Mouse (Mus musculus) limb, embryonic 14.5 days (tissue): ENCODE measurements at regions not wholly inside any gene's neighbourhood (a gene's known extent, or its start where the extent isn't known, plus 50 kb on each side); places are given as distances from the start of the nearest gene placed in this dataset.
A peak's percentile ranks its signal among the peaks of the same experiment; 100 is the strongest.

Source experiments
- ATAC-seq: fragments of 200-750 bp; cut with Nextera tagmentation; 2 replicates; pipeline ENCODE4 v1.8.0; 2017; ENCODE audit warnings: low read depth, moderate number of reproducible peaks, moderate TSS enrichment; ENCODE audit not compliant: low FRiP score
- DNase-seq: peaks from one replicate; pipeline ENCODE4 v3.0.0-alpha.2; 2015; ENCODE audit warnings: low spot score
- H3K27ac ChIP-seq: fragments of 300-500 bp; sonication (generic); replicated peaks from 2 replicates; pipeline ENCODE4 v1.5.1; 2014; ENCODE audit warnings: low read depth, mild to moderate bottlenecking, low read length, moderate library complexity, mixed read lengths
- H3K27me3 ChIP-seq: fragments of 300-500 bp; sonication (generic); 2 replicates; pipeline ENCODE4 v1.6.1; 2014; ENCODE audit warnings: low read length, mixed read lengths; ENCODE audit not compliant: control insufficient read depth, insufficient read depth
- H3K36me3 ChIP-seq: fragments of 300-500 bp; sonication (generic); 2 replicates; pipeline ENCODE4 v1.6.1; 2014; ENCODE audit warnings: mild to moderate bottlenecking, low read length, moderate library complexity, mixed read lengths; ENCODE audit not compliant: control insufficient read depth, insufficient read depth
- H3K4me1 ChIP-seq: fragments of 300-500 bp; sonication (generic); 2 replicates; pipeline ENCODE4 v1.6.1; 2014; ENCODE audit warnings: antibody characterized with exemption, low read length, mixed read lengths; ENCODE audit not compliant: control insufficient read depth, insufficient read depth
- H3K4me2 ChIP-seq: fragments of 300-500 bp; sonication (generic); replicated peaks from 2 replicates; pipeline ENCODE4 v1.6.1; 2014; ENCODE audit warnings: low read depth, mild to moderate bottlenecking, low read length, moderate library complexity; ENCODE audit not compliant: severe bottlenecking
- H3K4me3 ChIP-seq: fragments of 300-500 bp; sonication (generic); replicated peaks from 2 replicates; pipeline ENCODE4 v1.5.1; 2014; ENCODE audit warnings: low read length
- H3K9ac ChIP-seq: fragments of 300-500 bp; sonication (generic); 2 replicates; pipeline ENCODE4 v1.6.1; 2014; ENCODE audit warnings: mild to moderate bottlenecking, low read depth, low read length, moderate library complexity; ENCODE audit not compliant: severe bottlenecking
- H3K9me3 ChIP-seq: fragments of 300-500 bp; sonication (generic); 2 replicates; pipeline ENCODE4 v1.6.1; 2016; ENCODE audit warnings: low read length; ENCODE audit not compliant: control insufficient read depth
- POLR2A ChIP-seq: fragments of 200-500 bp; IDR thresholded peaks from 2 replicates; pipeline ENCODE4 v1.8.0; 2012; ENCODE audit warnings: inconsistent platforms, mild to moderate bottlenecking, moderate library complexity, borderline replicate concordance; ENCODE audit not compliant: insufficient read depth, insufficient read length; ENCODE audit errors: extremely low read depth
- WGBS: fragments of 180-500 bp; shearing (Covaris S2); extraction: QIAGEN DNeasy Blood & Tissue Kit; methylation state at CpG from one replicate; pipeline ENCODE4 v1.1.7; 2014; 5-methylcytosine and 5-hydroxymethylcytosine counted together

DNA sequence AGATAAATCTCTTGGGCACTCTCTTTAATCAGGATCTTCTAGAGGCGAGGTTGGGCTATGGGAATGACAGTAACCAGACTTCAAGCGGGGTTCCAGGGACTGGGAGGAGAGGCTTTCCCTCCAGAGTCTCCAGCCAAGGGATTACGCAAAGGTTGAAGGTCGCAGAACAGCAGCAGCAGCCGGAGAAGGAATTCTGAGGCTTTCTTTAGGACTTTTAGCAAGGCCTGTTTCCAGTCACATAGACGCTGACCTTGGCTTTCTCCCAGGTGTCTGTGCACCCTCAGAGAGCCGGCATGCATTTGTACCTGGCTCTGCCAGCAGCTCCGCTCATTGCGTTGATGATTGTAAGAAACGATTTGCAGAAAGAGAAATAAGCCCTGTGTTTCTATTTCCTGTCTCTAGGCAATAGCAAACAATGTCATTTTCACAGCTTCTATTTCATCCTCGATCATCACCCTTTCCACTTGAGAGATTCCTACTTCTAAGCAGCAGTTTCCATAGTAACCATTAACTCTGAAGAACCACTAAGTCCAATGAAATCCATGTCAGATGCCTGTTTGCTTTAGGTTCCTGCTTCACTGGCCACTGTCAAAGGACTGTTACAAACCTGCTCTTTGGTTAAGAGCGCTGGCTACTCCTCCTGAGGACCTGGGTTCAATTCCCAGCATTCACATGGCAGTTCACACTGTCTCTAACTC is 104.7 kb upstream of the Tmem72 start:
- no peak overlapping the region for H3K4me2 ChIP-seq
- H3K4me1 ChIP-seq: peaks cover 5% of the 10 kb centered on the region
- no peaks in the 10 kb centered on the region for H3K9me3 ChIP-seq
- H3K4me3 ChIP-seq: no peak overlapping the region
- no peak overlapping the region for H3K9ac ChIP-seq
- 0 out of 2 replicates have a peak overlapping the region, but pooled peaks have one; percentile 10 for H3K27ac ChIP-seq
- no peaks in the 10 kb centered on the region for H3K27me3 ChIP-seq
- DNase-seq: peak; percentile 38
- WGBS: 54% methylated on average over 12 of the region's 12 CpGs
- peak; percentile 53 for ATAC-seq
- no peak for TF ChIP-seq POLR2A
- no peaks in the 10 kb centered on the region for H3K36me3 ChIP-seq

DNA sequence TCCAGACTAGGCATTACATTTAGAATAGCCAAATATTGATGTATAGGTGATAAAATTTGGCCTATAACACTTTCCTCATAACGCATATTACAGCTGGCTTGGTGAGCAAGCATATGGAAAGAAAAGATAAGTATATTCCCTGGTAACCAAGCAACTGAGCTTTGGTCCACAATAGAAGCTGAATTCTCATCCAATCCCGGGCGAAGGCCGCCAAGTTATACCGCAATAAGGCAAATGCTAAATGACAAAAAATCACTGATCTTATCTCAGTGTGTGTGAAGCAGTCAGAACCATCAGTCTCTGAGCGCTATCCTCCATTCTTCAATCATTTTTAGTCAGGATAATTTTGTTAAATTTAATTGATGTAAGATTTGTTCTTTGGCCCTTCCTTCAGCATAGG is 105.9 kb upstream of the Tmem72 start:
- DNase-seq: no peak
- Histone ChIP-seq H3K4me2 (no peak overlapping the region), H3K4me1 (peaks cover 5% of the 10 kb centered on the region), H3K27ac (no peak overlapping the region), H3K36me3 (no peaks in the 10 kb centered on the region), H3K9me3 (no peaks in the 10 kb centered on the region), H3K27me3 (no peaks in the 10 kb centered on the region), H3K4me3 (no peak overlapping the region), H3K9ac (no peak overlapping the region)
- no peak for TF ChIP-seq POLR2A
- WGBS: 90% methylated on average over 6 of the region's 6 CpGs
- no peak for ATAC-seq

DNA sequence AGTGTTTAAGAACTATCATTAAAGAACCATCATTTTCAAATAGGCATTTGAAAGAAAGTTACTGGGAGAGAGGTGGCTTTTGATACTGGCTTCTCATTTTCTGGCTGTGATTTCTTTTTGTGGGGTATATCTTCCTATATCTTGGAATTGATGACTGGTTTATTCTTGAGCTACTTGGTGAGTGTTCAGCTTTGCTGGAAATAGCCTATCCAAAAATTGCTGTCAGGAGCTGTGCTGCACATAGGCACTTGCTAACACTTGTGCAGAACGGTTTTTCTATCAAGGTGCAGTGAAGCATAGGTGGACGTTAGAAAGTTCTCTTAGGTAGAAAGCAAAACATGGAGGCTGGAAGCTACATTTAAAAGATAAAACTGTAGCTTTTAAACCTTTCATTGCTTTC is 108.9 kb upstream of the Tmem72 start:
- Histone ChIP-seq H3K9ac (no peak overlapping the region), H3K4me3 (no peak overlapping the region), H3K4me2 (no peak overlapping the region), H3K27me3 (no peaks in the 10 kb centered on the region), H3K4me1 (peaks cover 3% of the 10 kb centered on the region; the same call in 1 of the 2 replicates), H3K36me3 (no peaks in the 10 kb centered on the region), H3K27ac (no peak overlapping the region), H3K9me3 (no peaks in the 10 kb centered on the region)
- DNase-seq (no peak), ATAC-seq (no peak)
- 90% methylated on average over 2 of the region's 2 CpGs for WGBS
- no peak for TF ChIP-seq POLR2A

DNA sequence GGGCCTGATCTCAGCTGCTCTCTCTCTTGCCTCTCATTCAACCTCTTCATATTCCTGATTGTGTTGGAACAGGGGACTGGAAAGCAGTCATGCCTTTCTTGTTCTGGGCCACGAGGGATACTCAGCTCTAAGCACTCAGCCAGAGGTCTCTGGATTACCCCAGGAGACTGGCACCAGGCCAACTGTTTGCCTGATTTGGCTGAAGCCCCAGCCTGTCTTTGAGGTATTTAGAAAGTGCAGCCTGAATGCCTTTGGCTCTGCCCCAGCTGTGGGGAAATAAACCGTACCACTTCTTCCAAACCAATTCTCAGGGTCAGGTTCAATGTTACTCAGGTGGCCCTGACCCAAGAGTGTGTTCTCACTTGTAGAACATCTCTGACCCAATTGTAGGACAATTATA is 112.6 kb upstream of the Tmem72 start:
- Histone ChIP-seq H3K4me1 (peaks cover 3% of the 10 kb centered on the region; the same call in 1 of the 2 replicates), H3K36me3 (no peaks in the 10 kb centered on the region), H3K9me3 (no peaks in the 10 kb centered on the region), H3K27ac (no peak overlapping the region), H3K4me2 (no peak overlapping the region), H3K27me3 (no peaks in the 10 kb centered on the region), H3K9ac (no peak overlapping the region), H3K4me3 (no peak overlapping the region)
- WGBS: 20% methylated on average over 2 of the region's 2 CpGs
- ATAC-seq (0 out of 2 replicates have a peak, but pooled peaks have one; percentile 44), DNase-seq (peak; percentile 86)
- TF ChIP-seq POLR2A: no peak

DNA sequence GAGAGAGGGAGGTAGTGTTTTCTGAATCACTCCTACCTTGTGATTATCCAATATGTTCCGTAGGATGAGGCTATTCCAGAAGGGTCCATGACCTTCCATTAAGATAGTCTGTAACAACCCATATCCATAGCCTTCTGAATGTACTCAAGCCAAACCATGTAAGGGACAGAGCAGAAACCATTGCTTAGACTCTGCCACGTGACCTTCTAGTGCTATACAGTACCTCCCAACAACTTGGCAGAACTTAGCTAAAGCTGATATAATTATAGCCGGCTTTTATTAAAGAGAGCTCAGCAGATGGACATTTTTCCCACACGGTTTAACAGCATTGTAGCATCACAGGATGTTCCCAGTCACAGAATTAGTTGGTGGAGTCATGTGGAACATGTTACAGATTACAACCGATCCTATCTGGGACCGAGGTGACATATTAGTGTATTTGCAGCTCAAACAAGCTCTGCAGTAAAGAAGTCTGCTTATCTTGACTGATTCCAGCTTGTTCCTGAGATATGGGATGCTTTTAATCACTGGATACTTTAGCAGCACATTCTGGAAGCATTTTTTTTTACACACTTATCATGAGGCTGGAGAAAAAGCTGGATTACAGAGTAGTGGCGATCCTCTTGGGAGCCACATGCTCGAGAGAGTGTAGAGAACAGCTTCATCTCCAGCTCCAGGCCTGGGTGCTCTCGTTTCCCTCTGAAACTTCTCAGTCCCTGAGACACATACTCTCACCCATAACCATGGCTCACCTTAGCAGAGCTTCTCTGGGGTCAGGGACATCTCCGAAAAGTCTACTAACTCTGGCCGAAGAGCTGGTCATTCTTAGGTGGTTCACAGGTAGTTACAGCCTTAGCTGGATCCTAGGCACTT is 129.5 kb upstream of the Tmem72 start:
- H3K4me2 ChIP-seq: no peak overlapping the region
- H3K4me1 ChIP-seq: no peaks in the 10 kb centered on the region
- no peak for ATAC-seq
- no peak for TF ChIP-seq POLR2A
- no peak overlapping the region for H3K4me3 ChIP-seq
- H3K9me3 ChIP-seq: no peaks in the 10 kb centered on the region
- H3K27me3 ChIP-seq: no peaks in the 10 kb centered on the region
- no peak overlapping the region for H3K9ac ChIP-seq
- no peaks in the 10 kb centered on the region for H3K36me3 ChIP-seq
- H3K27ac ChIP-seq: no peak overlapping the region
- WGBS: 76% methylated on average over 11 of the region's 11 CpGs
- no peak for DNase-seq
